Mouse (Mus musculus): ENCODE data around the gene G0s2.

The G0s2 gene

GRCm38 (mm10) chr1:193272916-193273601 lies at the start of gene G0s2:
Gene G0s2, minus strand, starts transcription at chr1:193273217.
- DNase-seq, result peak; percentile 60

GRCm38 (mm10) chr1:193320398-193320797 lies 47.4 kb upstream of the G0s2 start:
- DNase-seq, result no peak

- DNase-seq, result no peak
Measured at GRCm38 (mm10) chr1:193319721-193320120, 46.7 kb upstream of the G0s2 start.

- DNase-seq, result peak; percentile 82
Measured at GRCm38 (mm10) chr1:193317159-193317559, 44.1 kb upstream of the G0s2 start.

GRCm38 (mm10) chr1:193316358-193316750 lies 43.3 kb upstream of the G0s2 start:
- DNase-seq, result no peak

GRCm38 (mm10) chr1:193315705-193316357 lies 42.8 kb upstream of the G0s2 start:
- peak; percentile 96 for DNase-seq

- no peak for DNase-seq
Measured at GRCm38 (mm10) chr1:193311596-193311995, 38.6 kb upstream of the G0s2 start.

GRCm38 (mm10) chr1:193310519-193311085 lies 37.6 kb upstream of the G0s2 start:
- DNase-seq, result no peak

- no peak for DNase-seq
Measured at GRCm38 (mm10) chr1:193309785-193310518, 36.9 kb upstream of the G0s2 start.

GRCm38 (mm10) chr1:193306832-193307231 lies 33.8 kb upstream of the G0s2 start:
- peak; percentile 13 for DNase-seq

GRCm38 (mm10) chr1:193305386-193305785 lies 32.4 kb upstream of the G0s2 start:
- peak; percentile 89 for DNase-seq

- no peak for DNase-seq
Measured at GRCm38 (mm10) chr1:193303096-193303495, 30.1 kb upstream of the G0s2 start.

GRCm38 (mm10) chr1:193302093-193302405 lies 29.0 kb upstream of the G0s2 start:
- peak; percentile 31 for DNase-seq

- no peak for DNase-seq
Measured at GRCm38 (mm10) chr1:193301216-193302092, 28.4 kb upstream of the G0s2 start.

- DNase-seq, result no peak
Measured at GRCm38 (mm10) chr1:193299995-193300394, 27.0 kb upstream of the G0s2 start.

- no peak for DNase-seq
Measured at GRCm38 (mm10) chr1:193298141-193298765, 25.2 kb upstream of the G0s2 start.

GRCm38 (mm10) chr1:193295920-193296319 lies 22.9 kb upstream of the G0s2 start:
- DNase-seq, result no peak

GRCm38 (mm10) chr1:193293926-193294325 lies 20.9 kb upstream of the G0s2 start:
- no peak for DNase-seq

- no peak for DNase-seq
Measured at GRCm38 (mm10) chr1:193293039-193293438, 20.0 kb upstream of the G0s2 start.

GRCm38 (mm10) chr1:193290686-193291085 lies 17.7 kb upstream of the G0s2 start:
- no peak for DNase-seq

- no peak for DNase-seq
Measured at GRCm38 (mm10) chr1:193289914-193290313, 16.9 kb upstream of the G0s2 start.

GRCm38 (mm10) chr1:193289076-193289475 lies 16.1 kb upstream of the G0s2 start:
- no peak for DNase-seq
